Mouse (Mus musculus): ENCODE data around the gene Ubr7.

GRCm38 (mm10) chr12:102713153-102713865 lies 44.5 kb upstream of the Ubr7 start:
- no peak for TF ChIP-seq E2F4 (IDR thresholded peaks at IDR 0.05; ENCODE audit: insufficient replicate concordance, low read depth, low read length)
- no peak for TF ChIP-seq MXI1 (IDR thresholded peaks at IDR 0.05; ENCODE audit: low read depth, low read length)
- no peak for TF ChIP-seq MAFK (IDR thresholded peaks at IDR 0.05; ENCODE audit: insufficient replicate concordance, low read length)
- TF ChIP-seq CTCF (conservative IDR thresholded peaks at IDR 0.05 in 1 of 2, IDR thresholded peaks at IDR 0.05 in 1 of 2; ENCODE audit: low read depth in 2 of 2, low read length in 2 of 2), result no peak

All from CH12.LX (cell line).